Mouse (Mus musculus) ES-E14 (cell line): ENCODE results near the gene Gm973.

Source experiments
- HCFC1 ChIP-seq: IDR thresholded peaks from 2 replicates; pipeline ENCODE4 v1.6.1; 2012; ENCODE audit warnings: low read length, inconsistent platforms, borderline replicate concordance; ENCODE audit not compliant: insufficient read depth
- MAFK ChIP-seq: IDR thresholded peaks from 2 replicates; pipeline ENCODE4 v1.6.1; 2014; ENCODE audit warnings: mild to moderate bottlenecking, low read depth, low read length, inconsistent platforms; ENCODE audit not compliant: insufficient read depth
- ZC3H11A ChIP-seq: IDR thresholded peaks from 2 replicates; pipeline ENCODE4 v1.6.1; 2012; ENCODE audit warnings: low read depth, mild to moderate bottlenecking, inconsistent platforms, low read length, borderline replicate concordance
- ZNF384 ChIP-seq: IDR thresholded peaks from 2 replicates; pipeline ENCODE4 v1.6.1; 2012; ENCODE audit warnings: low read depth, low read length, inconsistent platforms

DNA sequence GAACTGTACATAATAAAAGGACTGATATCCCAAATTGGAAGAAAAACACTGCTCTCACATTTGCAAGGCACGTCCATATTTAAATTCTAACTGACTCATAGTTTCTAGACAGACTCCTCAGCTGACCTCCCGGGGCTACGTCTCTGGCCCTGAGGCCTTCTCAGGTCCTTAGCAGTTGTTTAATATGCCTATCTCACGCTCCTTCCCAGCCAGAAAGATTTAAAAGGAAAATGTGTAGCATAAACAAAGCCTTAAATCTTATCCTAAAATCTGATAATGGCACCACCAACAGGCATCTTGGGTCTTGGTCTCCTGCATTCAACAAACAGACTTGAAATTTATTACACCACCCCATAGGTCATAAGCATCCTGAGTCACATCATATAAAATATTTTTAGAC lies 62.7 kb downstream of the Gm973 start:
- TF ChIP-seq HCFC1 (no peak), ZC3H11A (no peak), MAFK (no peak), ZNF384 (no peak)
